Mouse (Mus musculus) erythroblast, embryonic 14.5 days (primary cell): ENCODE measurements around the gene Oaz1.

ENCODE experiments used
- GATA1 ChIP-seq: IDR thresholded peaks from 2 replicates; pipeline ENCODE4 v1.6.1; 2012; ENCODE audit warnings: low read length, inconsistent platforms, mixed read lengths
- TAL1 ChIP-seq: IDR thresholded peaks from 3 replicates; pipeline ENCODE4 v1.6.1; 2012; ENCODE audit warnings: low read length, inconsistent platforms, mixed read lengths

DNA sequence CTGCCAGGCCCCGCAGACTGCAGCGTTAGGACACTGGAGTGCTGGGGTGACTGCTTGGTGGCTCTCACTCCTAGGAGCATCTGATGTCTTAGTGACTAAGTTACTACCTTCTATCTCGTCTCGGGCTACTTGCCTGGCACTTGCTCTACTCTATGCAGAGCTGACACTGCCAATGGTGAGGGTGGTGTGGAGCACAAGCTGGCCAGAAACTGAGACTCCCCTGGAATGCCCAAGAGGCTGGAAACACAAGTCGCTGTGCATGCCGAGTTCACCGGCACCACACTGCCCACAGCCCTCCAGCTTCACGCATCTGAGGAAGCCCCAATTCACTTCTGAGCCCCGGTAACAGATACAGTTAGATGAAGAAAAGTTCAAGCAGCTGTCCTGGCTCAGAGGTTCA lies 47.6 kb downstream of the Oaz1 start:
- TF ChIP-seq TAL1 (no peak), GATA1 (no peak)
